Mouse (Mus musculus) monocyte, adult 59 days (primary cell): ENCODE measurements around the gene Timm44. TPM values are rescaled to one million over a fixed set of nuclear protein-coding genes. Genes with fewer than 3 reads are reported as not detected.

ENCODE experiments used
- total RNA-seq, 2 experiments: library from RNA; stranded (reverse); gene quantifications; one replicate each; pipeline ENCODE4 v1.2.4; 2023

Timm44 gene
- 10 to 100 TPM; 52.5 to 54.7 TPM for total RNA-seq

DNA sequence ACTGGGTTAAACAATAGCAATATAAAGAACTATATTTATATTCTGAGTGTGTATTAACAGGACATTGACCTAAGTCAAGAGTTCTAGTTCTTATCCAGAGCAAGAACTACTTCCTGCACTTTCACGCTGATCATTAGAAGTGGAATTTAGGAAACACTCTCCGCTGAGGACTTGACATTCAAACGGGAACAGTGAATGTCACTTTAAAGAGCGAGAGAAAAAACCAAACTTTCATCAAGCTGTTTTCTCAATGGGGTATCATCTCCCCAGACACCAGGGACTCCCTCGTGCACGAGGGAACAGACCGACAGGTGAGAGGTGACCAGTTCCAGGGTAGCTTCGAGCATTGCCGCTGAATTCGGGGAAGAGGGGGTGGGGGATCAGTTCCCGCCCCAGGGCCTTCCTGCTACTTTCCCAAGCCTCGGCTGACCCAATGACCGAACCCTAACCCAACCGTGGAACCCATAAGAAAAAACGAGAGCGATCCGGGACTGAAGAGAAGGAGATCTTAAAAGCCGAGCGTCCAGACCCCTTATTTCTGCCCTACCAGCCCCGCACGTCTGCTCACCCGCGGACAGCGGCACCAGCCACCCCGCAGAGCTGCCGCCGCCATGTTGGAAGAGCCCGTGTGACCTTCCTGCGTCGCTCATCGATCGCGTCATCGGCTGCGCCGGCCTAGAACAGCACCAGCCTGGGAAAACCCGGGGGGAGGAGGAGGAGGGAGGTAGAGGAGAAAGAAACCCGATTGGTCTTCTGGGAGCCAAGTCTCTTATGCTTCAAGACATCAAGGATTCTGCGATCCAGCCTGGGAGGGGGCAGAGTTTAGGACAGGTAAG, at the start of gene Timm44:
Gene Timm44, minus strand, starts transcription at position 639 of the 836 bp plus-strand sequence.

GRCm38 (mm10) chr8:4324983-4325750, 49.5 kb upstream of the Timm44 start, which contains the start of the genes Ccl25 and Elavl1:
Gene Ccl25, plus strand, starts transcription at chr8:4325210.
Gene Elavl1, minus strand, starts transcription at chr8:4325413.

DNA sequence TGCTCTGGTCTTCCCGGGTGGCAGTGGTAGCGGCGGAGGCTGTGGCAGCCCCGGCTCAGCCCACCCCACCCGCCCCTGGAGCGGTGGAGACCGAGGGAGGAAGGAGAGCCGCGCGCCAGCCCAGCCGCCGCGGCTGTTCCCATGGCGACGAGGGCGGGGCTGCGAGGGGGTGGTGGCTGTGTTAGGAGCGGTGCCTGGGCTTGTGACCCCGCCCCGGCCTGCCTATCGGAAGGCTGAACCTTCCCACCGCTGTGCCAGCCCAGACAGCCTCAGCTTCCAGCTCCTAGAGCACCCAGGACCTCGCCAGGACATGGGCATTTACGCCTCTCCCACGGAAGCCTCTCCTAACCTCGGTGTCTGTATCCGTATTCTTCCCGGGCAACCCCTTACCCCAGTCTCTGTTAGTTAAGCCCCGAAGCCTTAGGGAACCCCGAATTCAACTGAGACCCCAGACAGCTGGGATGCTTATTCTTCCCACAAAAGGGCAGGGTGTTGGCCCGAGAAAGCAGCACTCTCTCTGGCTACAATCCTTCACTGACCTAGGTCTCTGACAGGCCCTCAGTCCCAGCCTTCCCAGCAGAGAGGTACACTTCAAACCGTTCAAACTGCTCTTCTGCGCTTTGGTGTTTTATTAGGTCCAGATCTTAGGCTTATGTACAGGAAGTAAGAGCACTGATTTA, 16.4 kb downstream of the Timm44 start, which contains the start of gene Ctxn1:
Gene Ctxn1, minus strand, starts transcription at position 150 of the 680 bp plus-strand sequence.

DNA sequence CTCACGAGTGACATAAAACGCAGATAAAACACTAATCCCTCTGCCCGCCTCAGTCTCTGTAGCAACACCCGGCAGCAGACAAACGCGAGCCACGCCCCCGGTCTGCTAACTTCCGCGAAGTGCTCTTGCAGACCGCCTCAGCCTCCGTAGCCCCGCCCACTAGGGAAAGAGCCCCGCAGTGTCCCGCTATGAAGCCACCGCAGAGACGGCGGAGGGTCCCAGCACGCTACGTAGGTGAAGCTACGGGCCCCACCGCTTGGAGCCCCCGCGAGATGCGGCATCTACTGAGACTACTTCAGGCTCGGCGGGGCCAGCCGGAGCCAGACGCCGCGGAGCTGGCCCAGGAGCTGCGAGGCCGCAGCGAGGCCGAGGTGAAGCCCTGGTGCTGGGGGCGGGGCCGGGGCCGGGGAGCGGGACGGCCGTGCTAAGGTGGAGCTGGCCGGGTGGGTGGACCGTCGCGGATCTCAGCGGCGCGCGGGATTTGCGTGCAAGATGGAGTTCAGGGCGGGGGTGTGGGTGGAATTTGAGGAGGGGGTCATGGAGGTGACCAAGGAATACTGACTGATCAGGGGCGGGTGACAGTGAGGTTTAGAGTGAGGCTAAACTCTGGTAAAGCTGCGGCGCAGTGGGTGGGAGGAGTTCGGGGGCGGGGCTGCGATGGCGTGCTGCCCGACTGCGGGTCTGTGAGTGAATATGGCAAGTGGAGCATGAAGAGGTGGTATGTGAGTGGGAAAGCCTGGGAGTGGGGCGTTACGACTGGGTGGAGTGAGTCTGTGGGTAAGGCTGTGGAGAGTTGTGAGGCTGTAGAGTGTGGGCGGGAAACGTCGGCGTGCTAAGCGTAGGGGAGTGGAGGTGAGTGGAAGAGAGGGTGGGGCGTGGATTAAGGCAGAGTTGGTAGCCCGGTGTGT, 22.5 kb downstream of the Timm44 start, which contains the start of gene Snapc2:
Gene Snapc2, plus strand, starts transcription at position 147 of the 908 bp plus-strand sequence.

DNA sequence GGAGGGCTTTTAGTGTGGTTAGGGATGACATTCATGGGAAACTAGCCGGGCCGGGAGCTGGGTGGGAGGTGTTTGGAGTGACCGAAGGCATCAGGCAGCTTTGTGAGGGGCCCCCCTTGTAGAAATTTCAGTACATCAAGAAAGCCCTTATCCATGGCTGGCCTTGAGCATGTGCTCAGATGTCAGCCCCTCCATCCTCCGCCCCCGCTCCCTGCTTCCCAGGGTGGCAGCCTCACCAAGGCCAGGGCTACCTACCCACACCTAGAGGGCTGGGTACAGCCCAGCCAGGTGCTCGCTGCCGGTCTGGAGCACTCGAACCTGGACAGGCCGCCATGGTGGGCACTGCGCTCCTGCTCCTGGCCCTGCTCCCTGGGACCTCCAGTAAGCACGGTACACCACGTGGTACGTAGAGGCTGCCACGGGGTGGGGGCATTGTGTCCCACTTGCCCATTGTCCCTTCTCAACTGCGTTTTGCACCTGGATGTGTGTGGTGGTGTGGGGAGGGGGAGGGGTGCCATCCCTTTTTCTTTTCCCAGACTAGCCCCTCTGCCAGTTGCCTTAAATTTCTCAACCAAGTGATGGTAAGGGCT, 27.7 kb downstream of the Timm44 start, which contains the start of gene Tgfbr3l:
Gene Tgfbr3l, plus strand, starts transcription at position 264 of the 590 bp plus-strand sequence.

DNA sequence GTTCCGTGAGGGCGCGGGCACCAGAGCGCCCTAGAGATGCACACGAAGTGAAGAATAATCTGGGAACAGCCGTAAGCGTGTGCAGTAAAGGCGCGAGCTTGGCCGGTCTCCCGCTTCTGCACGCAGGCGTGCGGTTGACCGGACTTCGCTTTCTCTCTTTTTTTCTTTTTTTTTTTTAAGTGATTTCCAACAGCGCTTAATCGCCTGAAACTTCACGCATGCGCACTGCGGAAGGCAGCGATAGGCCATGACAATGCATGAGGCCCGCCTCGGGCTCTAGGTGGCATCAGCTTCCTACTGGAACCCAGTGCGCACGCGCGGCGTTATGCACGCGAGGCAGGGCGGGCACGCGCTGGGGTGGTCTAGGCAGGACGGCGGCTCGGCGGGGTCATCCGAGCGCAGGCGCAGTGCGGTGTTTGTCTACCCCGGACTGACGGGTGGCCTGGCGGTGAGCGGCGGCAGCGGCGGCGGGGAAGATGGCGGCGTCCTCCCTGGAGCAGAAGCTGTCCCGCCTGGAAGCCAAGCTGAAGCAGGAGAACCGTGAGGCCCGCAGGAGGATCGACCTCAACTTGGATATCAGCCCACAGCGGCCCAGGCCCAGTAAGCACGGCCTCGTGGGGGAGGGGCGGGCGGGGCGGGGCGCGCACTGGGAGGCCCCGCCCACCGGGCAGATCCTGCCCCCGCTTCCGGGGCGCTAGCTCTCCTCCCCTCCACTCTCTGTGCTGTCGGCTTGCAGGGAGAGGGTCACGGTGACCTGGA, 37.1 kb downstream of the Timm44 start, which contains the start of the genes Map2k7 and Gm49320:
Gene Map2k7, plus strand, starts transcription at position 307 of the 759 bp plus-strand sequence.
Gene Gm49320, plus strand, starts transcription at position 432 of the 759 bp plus-strand sequence.

GRCm38 (mm10) chr8:4226739-4227347, 48.9 kb downstream of the Timm44 start, which contains the start of gene Lrrc8e:
Gene Lrrc8e, plus strand, starts transcription at chr8:4226827.

GRCm38 (mm10) chr8:4216791-4217621, 58.7 kb downstream of the Timm44 start, which contains the start of gene Prr36:
Gene Prr36, minus strand, starts transcription at chr8:4217459.

Other genes starting within 250 kb of the Timm44 start
- gene Cd209f, start 170.1 kb downstream of the Timm44 start, total RNA-seq, result not detected
- gene Cd209g, start 141.8 kb downstream of the Timm44 start, total RNA-seq, result not detected
- 1 to 10 TPM; 9.8 TPM for gene Evi5l, start 109.3 kb downstream of the Timm44 start, total RNA-seq
- not detected for gene Prr36, start 58.5 kb downstream of the Timm44 start, total RNA-seq
- not detected for gene Lrrc8e, start 49.1 kb downstream of the Timm44 start, total RNA-seq
- 10 to 100 TPM; 76.0 to 85.7 TPM for gene Map2k7, start 37.2 kb downstream of the Timm44 start, total RNA-seq
- not detected for gene Gm49320, start 37.0 kb downstream of the Timm44 start, total RNA-seq
- 10 to 100 TPM in 1 of 2 experiments, 1 to 10 TPM in 1; 8.3 to 10.2 TPM for gene Tgfbr3l, start 27.7 kb downstream of the Timm44 start, total RNA-seq
- 10 to 100 TPM in 1 of 2 experiments, 1 to 10 TPM in 1; 8.8 to 14.5 TPM for gene Snapc2, start 22.8 kb downstream of the Timm44 start, total RNA-seq
- gene Ctxn1, start 16.6 kb downstream of the Timm44 start, total RNA-seq, result 1 to 10 TPM in 1 of 2 experiments, under 1 TPM in 1; 0.94 to 1.2 TPM
- 10 to 100 TPM; 20.0 to 23.1 TPM for gene Ccl25, start 49.3 kb upstream of the Timm44 start, total RNA-seq
- gene Elavl1, start 49.5 kb upstream of the Timm44 start, total RNA-seq, result 10 to 100 TPM; 77.6 to 84.8 TPM
- gene Cers4, start 217.1 kb upstream of the Timm44 start, total RNA-seq, result 10 to 100 TPM; 10.1 to 15.6 TPM